Mouse (Mus musculus) lung, postnatal 4 days (tissue): ENCODE measurements around the gene Gm17349.

Experiments used
- DNase-seq, 2 experiments: peaks; one replicate each; pipeline ENCODE4 v3.0.0; 2021

The Gm17349 gene

DNA sequence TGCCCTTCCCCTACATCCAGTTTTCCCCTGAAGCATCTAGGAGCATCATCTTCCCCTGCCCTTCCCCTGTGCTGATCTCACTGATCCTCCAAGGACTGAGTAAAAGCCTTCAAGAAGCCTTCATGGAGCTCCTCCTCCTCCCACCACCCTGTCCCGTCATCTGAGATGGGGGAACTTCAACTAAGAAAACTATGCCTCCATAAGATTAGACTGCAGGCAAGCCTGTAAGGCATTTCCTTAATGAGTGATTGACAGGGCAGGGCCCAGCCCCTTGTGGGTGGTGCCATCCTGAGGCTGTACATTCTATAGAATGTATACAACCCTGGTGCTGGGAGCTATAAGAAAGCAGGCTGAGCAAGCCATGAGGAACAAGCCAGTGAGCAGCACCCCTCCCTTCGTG is 46.9 kb downstream of the Gm17349 start:
- no peak for DNase-seq

DNA sequence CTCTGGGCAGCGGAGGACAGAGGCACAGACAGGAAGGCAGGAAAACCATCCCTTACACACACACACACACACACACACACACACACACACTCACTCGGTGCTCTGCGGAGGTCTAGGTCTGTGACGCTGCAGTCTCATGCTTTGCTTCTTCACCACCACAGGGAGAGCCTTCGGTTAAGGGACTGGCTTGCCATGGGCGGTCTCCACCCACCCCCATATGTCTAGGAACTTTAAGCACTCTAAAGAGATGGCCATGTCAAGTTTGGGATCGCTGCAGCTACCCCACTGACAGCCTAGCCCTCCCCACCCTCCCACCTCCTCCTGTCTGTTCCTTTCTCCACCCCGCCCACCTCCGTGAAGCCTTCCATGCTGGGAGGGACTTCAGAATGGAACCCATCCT is 49.3 kb downstream of the Gm17349 start:
- no peak for DNase-seq

DNA sequence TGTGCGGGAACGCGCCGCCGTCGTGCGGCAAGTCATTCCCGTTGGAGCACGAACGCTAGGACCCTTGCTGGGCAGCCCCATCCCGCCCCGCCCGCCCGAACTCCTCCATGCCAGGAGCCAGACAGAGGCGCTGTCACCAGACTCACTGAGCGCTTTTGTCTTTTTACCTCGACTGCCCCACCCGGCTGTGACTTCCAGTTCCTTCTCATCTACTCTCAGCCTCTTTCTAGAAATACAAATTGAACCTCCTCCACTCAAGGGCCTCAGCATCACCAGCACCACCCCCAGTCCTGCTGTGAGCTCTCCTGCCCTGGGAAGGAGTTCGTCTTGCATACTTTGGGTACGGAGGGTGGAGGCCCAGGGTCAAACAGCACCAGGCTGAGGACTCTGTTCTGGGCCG is 51.4 kb downstream of the Gm17349 start:
- no peak for DNase-seq

DNA sequence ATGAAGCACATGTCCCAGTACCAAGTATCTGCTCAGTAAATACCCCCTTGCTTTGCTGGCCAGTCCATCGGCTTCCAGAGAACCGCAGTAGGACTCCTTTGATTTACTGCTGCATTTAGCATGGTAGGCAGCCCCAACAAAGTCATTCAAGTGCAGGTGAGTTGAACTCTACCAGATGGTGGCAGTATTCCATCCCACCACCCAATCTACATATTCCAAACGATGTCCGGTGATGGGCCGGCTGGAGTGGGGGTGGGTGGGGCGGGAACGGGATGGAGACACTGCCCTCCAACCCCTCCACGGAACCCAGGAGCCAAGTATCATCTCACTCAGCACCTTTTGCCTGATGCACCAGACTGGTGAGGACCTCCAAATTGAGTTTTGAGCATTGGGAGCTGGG is 52.0 kb downstream of the Gm17349 start:
- DNase-seq, result no peak
